Mouse (Mus musculus): Measurements from ENCODE around the gene Vwa5b2. TPM values are rescaled to one million over a fixed set of nuclear protein-coding genes. Genes with fewer than 3 reads are reported as not detected.

Vwa5b2 gene
- polyA plus RNA-seq (2017; shearing (Covaris generic)): not detected

DNA sequence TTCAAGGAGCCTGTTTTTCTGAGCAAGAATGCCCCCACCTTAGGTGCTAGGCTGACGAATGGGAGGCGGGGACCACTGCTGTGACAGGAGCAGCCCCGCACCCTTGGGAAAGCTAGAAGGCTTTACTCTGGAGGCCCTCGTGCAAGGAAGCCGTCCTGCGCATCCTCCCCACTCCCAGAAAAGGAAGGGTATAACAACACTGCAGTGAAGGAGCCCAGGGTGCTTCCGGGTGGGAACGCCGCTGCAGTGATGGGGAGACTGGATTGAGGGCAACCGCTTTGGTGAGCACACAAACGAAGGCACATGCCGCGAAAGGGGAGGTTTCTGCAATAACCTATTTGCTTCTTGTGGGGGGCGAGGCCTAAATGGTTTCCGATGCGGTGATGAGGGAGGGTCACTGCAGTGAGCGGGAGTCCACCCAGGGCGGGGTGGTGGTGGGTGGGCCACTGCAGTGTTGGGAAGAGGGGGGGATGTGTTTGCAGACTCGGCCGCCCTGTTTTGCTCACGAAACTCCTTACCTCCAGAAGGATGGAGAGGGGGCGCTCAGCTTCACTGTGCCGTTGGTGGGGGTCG is at the start of gene Vwa5b2:
Gene Vwa5b2, plus strand, starts transcription at position 106 of the 573 bp plus-strand sequence.

DNA sequence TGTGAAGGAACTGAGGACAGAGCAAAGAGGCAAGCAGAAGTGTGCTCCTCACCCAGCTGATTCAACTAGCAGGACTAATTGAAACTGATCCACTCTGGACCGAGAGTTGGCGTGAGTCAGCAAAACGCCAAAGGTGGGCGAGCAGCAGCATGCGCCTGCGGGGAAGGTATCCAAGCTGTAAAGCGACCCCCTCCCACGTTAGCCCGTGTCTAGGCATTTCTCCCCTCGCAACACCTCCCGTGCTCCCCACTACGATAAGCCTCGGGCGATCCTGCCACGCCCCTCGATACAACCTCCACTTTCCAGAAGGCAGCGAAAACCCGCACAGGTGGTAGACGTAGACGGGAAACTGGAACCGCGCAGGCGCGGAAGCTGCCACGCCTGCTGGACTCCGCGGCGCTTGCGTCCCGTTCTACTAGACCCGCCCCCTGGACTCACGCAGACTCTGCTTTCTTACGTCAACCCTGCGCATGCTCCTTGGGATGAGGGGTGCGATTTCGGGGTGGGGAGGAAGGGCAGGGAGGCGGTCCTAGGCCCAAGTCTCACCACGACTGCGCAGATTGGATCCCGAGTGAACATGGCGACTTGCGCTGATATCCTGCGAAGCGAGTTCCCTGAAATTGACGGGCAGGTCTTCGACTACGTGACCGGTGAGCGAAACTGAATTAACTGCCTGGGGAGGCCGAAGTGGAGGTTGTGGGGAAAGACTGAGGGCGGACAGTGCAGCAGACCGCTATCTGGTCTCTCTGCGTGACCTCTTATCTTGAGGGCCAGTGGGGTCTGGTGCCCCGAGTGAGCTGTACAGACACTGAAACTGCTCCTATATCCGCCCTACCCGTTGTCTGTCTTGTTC is 40.9 kb upstream of the Vwa5b2 start, which contains the start of gene Abcf3:
Gene Abcf3, plus strand, starts transcription at position 482 of the 853 bp plus-strand sequence.

DNA sequence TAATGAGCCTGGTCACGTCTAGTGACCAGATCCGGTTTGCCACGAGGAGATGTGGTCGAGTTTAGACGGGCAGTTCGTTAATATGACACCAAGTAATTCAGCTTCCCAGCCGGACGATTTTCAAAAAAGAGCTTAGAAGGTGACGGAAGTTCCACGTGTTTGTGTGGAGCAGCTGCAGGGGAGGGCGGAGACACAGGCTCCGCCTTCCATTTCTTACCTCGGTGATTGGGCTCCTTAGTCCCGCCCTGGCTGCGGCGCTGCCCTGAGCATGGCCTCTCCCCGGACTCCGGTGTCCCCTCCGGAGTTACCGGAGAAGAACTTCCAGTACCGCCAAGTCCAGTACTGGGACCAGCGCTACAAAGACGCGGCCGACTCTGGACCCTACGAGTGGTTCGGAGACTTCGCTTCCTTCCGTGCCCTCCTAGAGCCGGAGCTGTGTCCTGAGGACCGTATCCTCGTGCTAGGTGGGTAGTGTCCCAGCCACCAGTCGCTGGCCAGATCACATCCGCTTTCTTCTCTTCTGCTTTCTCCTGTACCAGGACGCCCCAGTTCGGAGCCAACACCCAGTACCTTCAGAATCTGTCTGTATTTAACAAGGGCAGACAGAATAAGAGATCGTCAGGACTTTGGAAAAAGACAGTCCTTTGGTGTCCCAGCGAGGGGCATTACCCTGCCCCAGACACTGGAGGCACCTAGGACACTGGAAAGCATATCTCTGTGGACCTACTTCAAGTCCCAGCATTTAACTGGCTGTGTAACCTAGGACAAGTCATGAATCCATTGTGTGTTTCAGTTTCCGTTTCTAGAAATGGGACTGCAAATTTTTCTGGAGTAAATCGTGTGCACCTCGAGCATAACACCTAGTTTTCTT is 22.3 kb downstream of the Vwa5b2 start, which contains the start of the genes Eef1akmt4, Gm49333 and Alg3:
Gene Eef1akmt4, plus strand, starts transcription at position 237 of the 871 bp plus-strand sequence.
Gene Gm49333, plus strand, starts transcription at position 254 of the 871 bp plus-strand sequence.
Gene Alg3, minus strand, starts transcription at position 379 of the 871 bp plus-strand sequence.

DNA sequence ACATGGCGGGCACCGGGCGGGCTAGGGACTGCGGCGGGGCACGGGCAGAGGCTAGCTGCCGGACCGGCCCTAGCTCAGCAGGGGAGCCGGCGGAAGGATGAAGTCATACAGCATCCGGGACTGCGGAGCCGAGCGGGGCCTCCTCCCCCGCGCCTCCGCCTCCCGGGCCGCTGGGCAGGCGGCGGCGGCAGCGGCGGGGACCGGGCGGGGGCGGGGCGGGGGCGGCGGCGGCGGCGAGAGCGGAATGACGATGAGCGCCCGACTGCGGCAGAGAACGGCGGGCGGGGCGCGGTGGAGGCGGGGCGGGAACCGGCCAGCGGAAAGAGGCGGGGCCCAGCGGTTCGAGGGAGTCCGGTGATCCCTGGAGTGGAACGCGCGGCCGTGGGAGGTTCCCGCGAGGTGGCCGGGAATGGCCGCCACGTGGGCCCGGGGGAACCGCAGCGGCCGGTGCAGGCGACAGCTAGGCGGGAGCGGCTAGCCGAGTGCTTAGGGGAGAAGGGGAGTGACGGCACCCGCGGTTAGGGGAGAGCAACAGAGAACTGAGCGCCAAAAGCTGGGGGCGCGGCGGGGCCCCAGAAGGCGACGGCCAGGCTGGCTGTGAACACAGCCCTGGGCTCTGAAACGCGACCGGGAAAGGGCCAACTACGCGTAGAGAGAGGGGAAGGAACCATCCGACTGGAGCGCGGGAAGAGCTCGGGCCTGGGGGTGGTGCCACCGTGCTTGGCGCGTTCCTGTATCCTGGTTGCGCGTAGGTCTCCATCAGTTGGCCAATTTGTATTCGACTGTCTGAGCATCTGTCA is 32.1 kb downstream of the Vwa5b2 start, which contains the start of gene Camk2n2:
Gene Camk2n2, minus strand, starts transcription at position 97 of the 800 bp plus-strand sequence.

DNA sequence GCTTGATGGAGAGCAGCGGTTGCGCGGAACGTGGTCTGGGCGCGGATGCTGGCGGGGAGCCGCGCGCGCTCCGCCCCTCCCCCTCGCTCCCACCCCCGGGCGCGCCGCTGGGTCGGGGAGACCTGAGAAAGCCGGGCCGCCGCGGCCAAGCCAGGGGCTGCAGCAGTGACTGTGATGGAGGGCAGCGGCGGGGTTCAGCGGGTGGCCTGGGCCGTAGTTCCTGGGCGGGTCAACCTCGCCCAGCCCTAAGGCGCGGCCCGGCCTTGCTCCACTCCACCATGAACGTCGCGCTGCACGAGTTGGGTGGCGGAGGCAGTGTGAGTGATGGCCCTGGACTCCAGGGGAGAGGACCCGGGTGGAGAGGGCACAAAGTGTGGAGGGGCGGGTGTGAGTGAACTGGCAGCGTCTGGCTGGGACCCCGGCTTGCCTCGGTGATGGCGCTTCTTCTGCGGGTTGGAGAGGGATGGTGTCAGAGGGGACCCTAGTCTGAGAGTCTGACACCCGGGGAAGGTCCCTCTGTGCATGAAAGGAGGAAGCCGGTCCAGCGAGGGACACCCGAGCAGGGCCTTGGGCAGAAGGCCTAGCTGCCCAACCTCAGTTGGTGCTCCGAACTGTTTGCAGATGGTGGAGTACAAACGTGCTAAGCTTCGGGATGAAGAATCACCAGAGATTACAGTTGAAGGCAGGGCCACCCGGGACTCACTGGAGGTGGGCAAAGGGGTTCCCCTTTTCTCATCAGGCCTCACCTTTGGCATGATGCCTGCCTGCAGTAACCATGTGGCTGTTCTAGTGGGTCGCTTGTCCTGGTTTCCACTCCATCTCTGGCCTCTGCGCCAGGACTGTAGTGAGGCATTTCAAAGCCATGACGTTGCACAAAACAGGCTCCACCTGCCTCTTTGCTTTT is 40.7 kb downstream of the Vwa5b2 start, which contains the start of gene Ece2:
Gene Ece2, plus strand, starts transcription at position 98 of the 904 bp plus-strand sequence.

DNA sequence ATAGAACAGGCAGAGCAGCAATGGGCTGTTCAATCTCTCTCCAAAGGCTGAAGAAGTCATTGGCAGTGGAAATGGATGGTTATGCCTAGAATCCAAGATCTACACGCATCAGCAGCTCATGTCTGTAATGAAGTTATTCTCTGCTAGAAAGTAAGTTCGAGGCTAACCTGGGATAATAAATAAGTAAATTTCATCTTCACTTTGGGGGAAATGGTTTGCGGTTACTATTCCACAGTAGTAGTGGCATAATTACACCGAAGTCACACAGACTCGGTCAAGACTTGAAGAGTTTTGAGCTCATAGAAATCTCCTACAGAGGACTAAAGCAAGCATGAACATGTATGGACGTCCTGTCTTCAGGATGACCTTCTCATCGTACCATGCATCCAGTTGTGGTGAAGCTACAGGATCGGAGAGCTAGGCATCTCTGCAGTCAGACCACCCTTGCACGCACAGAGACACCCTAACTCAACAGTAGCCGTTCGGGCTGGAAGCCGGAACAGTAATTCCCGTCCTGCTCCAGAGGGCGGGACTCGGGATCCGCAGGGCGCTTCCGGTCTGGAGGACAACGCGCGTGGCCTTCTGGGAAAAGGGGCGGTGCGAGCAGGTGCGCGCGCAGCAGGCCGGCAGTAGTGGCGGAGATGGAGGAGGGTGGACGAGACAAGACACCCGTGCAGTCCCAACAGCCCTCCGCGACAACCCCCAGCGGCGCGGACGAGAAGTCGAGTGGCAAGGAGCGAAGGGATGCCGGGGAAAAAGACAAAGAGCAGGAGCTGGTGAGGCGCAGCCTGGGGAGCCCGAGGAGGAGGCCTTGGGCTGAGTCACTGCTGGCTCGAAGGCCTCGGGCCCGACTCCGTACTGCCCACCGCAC is 62.0 kb downstream of the Vwa5b2 start, which contains the start of gene Psmd2:
Gene Psmd2, plus strand, starts transcription at position 577 of the 871 bp plus-strand sequence.

Other genes starting within 250 kb of the Vwa5b2 start
- 28.7 TPM for gene Abcc5, start 163.1 kb upstream of the Vwa5b2 start, polyA plus RNA-seq (2017; shearing (Covaris generic))
- gene Eif2b5, start 90.7 kb upstream of the Vwa5b2 start, polyA plus RNA-seq (2017; shearing (Covaris generic)): 51.8 TPM
- 17.2 TPM for gene Dvl3, start 72.5 kb upstream of the Vwa5b2 start, polyA plus RNA-seq (2017; shearing (Covaris generic))
- 319 TPM for gene Ap2m1, start 54.0 kb upstream of the Vwa5b2 start, polyA plus RNA-seq (2017; shearing (Covaris generic))
- 102 TPM for gene Abcf3, start 40.9 kb upstream of the Vwa5b2 start, polyA plus RNA-seq (2017; shearing (Covaris generic))
- 5.6 TPM for gene Eef1akmt4, start 22.1 kb downstream of the Vwa5b2 start, polyA plus RNA-seq (2017; shearing (Covaris generic))
- gene Gm49333, start 22.1 kb downstream of the Vwa5b2 start, polyA plus RNA-seq (2017; shearing (Covaris generic)): not detected
- gene Alg3, start 22.3 kb downstream of the Vwa5b2 start, polyA plus RNA-seq (2017; shearing (Covaris generic)): 16.9 TPM
- gene Camk2n2, start 31.8 kb downstream of the Vwa5b2 start, polyA plus RNA-seq (2017; shearing (Covaris generic)): 0.97 TPM
- not detected for gene Ece2, start 40.4 kb downstream of the Vwa5b2 start, polyA plus RNA-seq (2017; shearing (Covaris generic))
- 161 TPM for gene Psmd2, start 62.2 kb downstream of the Vwa5b2 start, polyA plus RNA-seq (2017; shearing (Covaris generic))
- 138 TPM for gene Eif4g1, start 78.8 kb downstream of the Vwa5b2 start, polyA plus RNA-seq (2017; shearing (Covaris generic))
- 1.5 TPM for gene Fam131a, start 103.8 kb downstream of the Vwa5b2 start, polyA plus RNA-seq (2017; shearing (Covaris generic))
- 38.1 TPM for gene Polr2h, start 128.2 kb downstream of the Vwa5b2 start, polyA plus RNA-seq (2017; shearing (Covaris generic))
- gene Clcn2, start 128.3 kb downstream of the Vwa5b2 start, polyA plus RNA-seq (2017; shearing (Covaris generic)): 1.9 TPM
- gene Chrd, start 143.7 kb downstream of the Vwa5b2 start, polyA plus RNA-seq (2017; shearing (Covaris generic)): not detected
- gene Thpo, start 145.0 kb downstream of the Vwa5b2 start, polyA plus RNA-seq (2017; shearing (Covaris generic)): not detected

Measured in effector memory CD4-positive, alpha-beta T cell, adult 5 months (primary cell).